Mouse (Mus musculus) bone marrow macrophage, adult 2 months (primary cell): Measurements from ENCODE around the gene Mog. TPM values are rescaled to one million over a fixed set of nuclear protein-coding genes. Genes with fewer than 3 reads are reported as not detected.

ENCODE experiments used
- H3K27ac ChIP-seq: 2 replicates; pipeline ENCODE4 v1.5.1; 2012; ENCODE audit warnings: low read depth, low read length; ENCODE audit not compliant: insufficient read depth
- H3K4me1 ChIP-seq: 2 replicates; pipeline ENCODE4 v1.6.1; 2012; ENCODE audit warnings: low read length; ENCODE audit not compliant: control insufficient read depth, insufficient read depth
- H3K4me3 ChIP-seq: 2 replicates; pipeline ENCODE4 v1.5.1; 2012; ENCODE audit warnings: mild to moderate bottlenecking, low read length, moderate library complexity; ENCODE audit not compliant: insufficient read depth
- CTCF ChIP-seq: IDR thresholded peaks from 2 replicates; pipeline ENCODE4 v1.5.1; 2012; ENCODE audit warnings: low read depth, mild to moderate bottlenecking, low read length, moderate library complexity
- POLR2A ChIP-seq: IDR thresholded peaks from 2 replicates; pipeline ENCODE4 v1.6.1; 2012; ENCODE audit warnings: mild to moderate bottlenecking, low read depth, low read length, borderline replicate concordance
- polyA plus RNA-seq: library from polyadenylated mRNA; stranded (reverse); fragments of >200 nt; gene quantifications from 2 replicates; pipeline ENCODE4 v1.2.4, GENCODE M21; 2012; ENCODE audit not compliant: missing spikeins, insufficient read depth, insufficient read length

The Mog gene
- polyA plus RNA-seq = not detected in 2 replicates

DNA sequence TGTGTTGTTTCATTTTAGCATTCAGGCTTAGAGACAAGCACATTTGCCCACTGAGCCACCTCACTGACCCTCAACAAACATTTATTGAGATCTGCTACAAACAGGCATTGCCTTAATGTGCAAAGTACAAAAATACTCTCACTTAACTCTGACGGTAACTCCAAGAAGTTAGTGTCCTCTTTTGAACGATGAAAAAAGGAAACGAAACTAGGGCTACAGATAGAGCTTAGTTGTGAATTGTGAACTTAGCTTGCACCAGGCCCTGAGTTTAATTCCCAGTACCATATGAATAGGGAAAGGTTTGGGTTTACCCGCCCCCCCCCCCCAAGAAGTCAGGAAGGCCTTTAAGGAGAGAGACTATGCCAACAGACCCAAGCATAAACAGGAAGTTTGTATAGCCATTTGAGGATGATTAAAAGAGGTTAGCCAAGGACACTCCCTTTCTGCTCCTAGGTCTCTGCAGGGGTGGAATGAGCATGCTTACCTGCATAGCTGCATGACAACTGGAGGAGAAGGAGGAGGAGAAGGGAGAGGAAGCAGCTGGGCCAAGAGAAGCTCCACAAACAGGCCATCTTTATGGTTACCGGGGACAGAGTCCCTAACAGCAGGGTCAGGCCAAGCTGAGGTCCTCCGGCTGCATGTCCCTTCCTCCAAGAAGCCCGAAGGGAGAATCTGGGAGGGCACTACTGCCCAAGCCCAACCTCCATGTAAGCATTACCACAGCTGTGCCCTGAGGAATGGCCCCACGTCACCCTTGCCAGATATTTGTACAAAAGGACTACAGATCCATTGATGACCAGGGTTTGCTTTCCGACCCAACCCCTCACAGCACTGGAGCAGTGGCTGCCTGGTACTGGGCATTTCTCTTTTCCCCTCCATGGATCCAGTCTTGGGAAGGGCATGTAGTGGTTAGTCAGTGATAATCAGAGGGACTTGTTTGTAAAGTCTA is at the start of gene Mog:
TSS of gene Mog (minus strand) at position 771 of the 949 bp plus-strand sequence.
- Histone ChIP-seq H3K27ac (no peak within 1 kb of the TSS), H3K4me1 (no peaks in the 10 kb centered on the region)
- TF ChIP-seq CTCF (no peak), POLR2A (no peak)

GRCm38 (mm10) chr17:37072730-37073276 is 49.6 kb upstream of the Mog start:
- no peak overlapping the region for H3K27ac ChIP-seq
- TF ChIP-seq CTCF (no peak), POLR2A (no peak)
- no peak overlapping the region for H3K4me3 ChIP-seq
- no peaks in the 10 kb centered on the region for H3K4me1 ChIP-seq

More for the DNA sequence above, at the start of gene Mog:
- no peak within 1 kb of the TSS for H3K4me3 ChIP-seq

- TF ChIP-seq POLR2A (no peak), CTCF (no peak)
- Histone ChIP-seq H3K4me1 (no peaks in the 10 kb centered on the region), H3K27ac (no peak overlapping the region), H3K4me3 (no peak overlapping the region)
Measured at GRCm38 (mm10) chr17:37072080-37072729, 49.0 kb upstream of the Mog start.

DNA sequence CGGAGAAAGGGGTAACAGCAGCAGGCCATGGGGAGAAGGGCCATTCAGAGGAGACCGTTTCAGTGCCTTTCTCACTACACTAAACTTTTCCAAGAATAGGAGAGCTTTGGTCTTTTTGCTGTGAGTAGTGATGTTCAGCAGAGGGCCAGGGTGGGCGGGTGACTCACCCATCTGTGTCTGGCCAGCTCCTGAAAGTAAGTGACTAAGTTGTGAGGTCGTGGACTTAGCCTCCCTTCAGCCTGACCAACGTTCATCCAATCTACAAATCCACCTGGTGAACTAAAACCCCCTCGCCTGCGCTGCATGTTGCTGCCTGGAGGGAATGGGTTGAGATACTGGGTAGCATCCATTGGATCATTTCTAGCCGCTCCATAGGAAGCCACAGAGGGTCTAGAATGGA is 46.9 kb upstream of the Mog start:
- H3K27ac ChIP-seq = no peak overlapping the region
- no peak overlapping the region for H3K4me3 ChIP-seq
- TF ChIP-seq POLR2A = no peak
- TF ChIP-seq CTCF = no peak
- H3K4me1 ChIP-seq = no peaks in the 10 kb centered on the region

- TF ChIP-seq POLR2A (no peak), CTCF (no peak)
- Histone ChIP-seq H3K4me1 (no peaks in the 10 kb centered on the region), H3K27ac (no peak overlapping the region)
Measured at GRCm38 (mm10) chr17:37067861-37068260, 44.7 kb upstream of the Mog start.

DNA sequence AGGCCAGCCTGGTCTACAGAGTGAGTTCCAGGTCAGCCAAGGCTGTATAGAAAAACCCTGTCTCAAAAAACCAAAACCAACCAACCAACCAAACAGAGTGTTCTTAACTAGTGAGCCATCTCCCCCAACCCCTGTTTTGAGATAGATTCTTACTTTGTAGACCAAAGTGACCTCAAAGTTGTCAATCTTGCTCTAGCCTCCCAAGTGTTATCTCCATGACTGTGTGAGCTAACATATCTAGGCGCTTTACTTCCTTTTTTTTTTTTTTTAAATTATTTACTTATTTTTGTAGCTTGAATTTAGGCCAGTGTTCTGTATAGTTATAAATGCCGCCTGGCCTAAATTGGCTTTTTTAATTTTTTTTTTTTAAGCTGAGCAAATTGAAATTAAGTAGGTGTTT is 42.8 kb upstream of the Mog start:
- H3K4me1 ChIP-seq = no peaks in the 10 kb centered on the region
- H3K4me3 ChIP-seq = no peak overlapping the region
- no peak for TF ChIP-seq POLR2A
- no peak for TF ChIP-seq CTCF
- H3K27ac ChIP-seq = no peak overlapping the region

More at GRCm38 (mm10) chr17:37067861-37068260, 44.7 kb upstream of the Mog start:
- no peak overlapping the region for H3K4me3 ChIP-seq

- H3K4me3 ChIP-seq = no peak overlapping the region
- TF ChIP-seq POLR2A (no peak), CTCF (no peak)
- H3K27ac ChIP-seq = no peak overlapping the region
- H3K4me1 ChIP-seq = no peaks in the 10 kb centered on the region
Measured at GRCm38 (mm10) chr17:37063686-37064495, 40.7 kb upstream of the Mog start.

GRCm38 (mm10) chr17:37063063-37063462 is 39.9 kb upstream of the Mog start:
- TF ChIP-seq CTCF (no peak), POLR2A (no peak)
- H3K27ac ChIP-seq = no peak overlapping the region

DNA sequence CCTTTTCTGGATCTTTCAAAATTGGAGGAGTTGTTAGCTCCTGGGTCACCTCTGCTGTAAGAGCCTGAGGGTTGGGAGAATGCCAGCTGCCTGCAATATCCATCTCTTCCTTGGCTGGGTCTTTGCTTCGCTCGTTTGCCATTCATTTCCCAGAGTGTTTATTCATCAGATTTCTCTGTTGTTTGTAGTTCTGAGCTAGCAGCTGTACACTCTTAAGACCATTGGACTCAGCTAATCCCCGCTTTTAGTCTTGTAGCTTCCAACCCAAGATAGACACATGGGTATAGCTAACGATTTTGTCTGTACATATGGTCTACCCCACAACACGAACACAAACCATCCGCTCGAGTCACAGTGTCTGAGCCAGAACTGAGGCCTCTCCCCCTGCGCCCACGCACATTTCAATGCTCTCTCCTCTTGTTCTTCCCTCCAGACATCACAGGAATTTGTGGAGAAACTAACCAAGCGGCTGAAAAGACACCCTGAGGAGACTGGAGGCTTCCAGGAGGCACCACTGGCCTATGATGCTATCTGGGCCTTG is 39.0 kb upstream of the Mog start:
- TF ChIP-seq POLR2A = no peak
- no peak for TF ChIP-seq CTCF
- no peak overlapping the region for H3K27ac ChIP-seq
- no peak overlapping the region for H3K4me3 ChIP-seq
- H3K4me1 ChIP-seq = no peaks in the 10 kb centered on the region

More at GRCm38 (mm10) chr17:37063063-37063462, 39.9 kb upstream of the Mog start:
- Histone ChIP-seq H3K4me1 (no peaks in the 10 kb centered on the region), H3K4me3 (no peak overlapping the region)
